Mouse (Mus musculus) brown adipose tissue, adult 24 weeks (tissue): ENCODE results near the gene Sema6c. TPM values are rescaled to one million over a fixed set of nuclear protein-coding genes. Genes with fewer than 3 reads are reported as not detected.
"Not testable (repeated sequence)": the region's sequence is repeated elsewhere in the genome, so short reads cannot be mapped to it uniquely, and the experiment has no call there.

Source experiments
- H3K27ac ChIP-seq: fragments of 200-500 bp; replicated peaks from 2 replicates; pipeline ENCODE4 v1.5.1; 2012; ENCODE audit warnings: low read depth, mild to moderate bottlenecking, low read length
- H3K4me1 ChIP-seq: fragments of 200-500 bp; 2 replicates; pipeline ENCODE4 v1.6.1; 2012; ENCODE audit warnings: low read length, mixed read lengths; ENCODE audit not compliant: control insufficient read depth, insufficient read depth, insufficient read length
- H3K4me3 ChIP-seq: fragments of 200-500 bp; 2 replicates; pipeline ENCODE4 v1.5.1; 2012; ENCODE audit warnings: low read depth, mild to moderate bottlenecking, low read length, moderate library complexity; ENCODE audit not compliant: insufficient read depth
- polyA plus RNA-seq: library from polyadenylated mRNA; stranded (reverse); fragments of >200 nt; gene quantifications from 2 replicates; pipeline ENCODE4 v1.2.4, GENCODE M21; 2012; ENCODE audit not compliant: missing spikeins, insufficient read depth, insufficient read length

The Sema6c gene
- 1.5 and 2.6 TPM in 2 replicates for polyA plus RNA-seq

- peaks cover 4% of the 10 kb centered on the region; the same call in 1 of the 2 replicates for H3K4me1 ChIP-seq
- H3K27ac ChIP-seq = no peak within 1 kb of the TSS
- H3K4me3 ChIP-seq = peak within 1 kb of the TSS; percentile 78
These were observed at the start of gene Sema6c for GRCm38 (mm10) chr3:95159987-95160963. TSS of gene Sema6c (plus strand) at chr3:95160457.

GRCm38 (mm10) chr3:95110911-95111726 lies 49.1 kb upstream of the Sema6c start, which contains the start of gene Vps72:
TSS of gene Vps72 (plus strand) at chr3:95111022.
- Histone ChIP-seq H3K27ac (peak within 1 kb of the TSS; percentile 95), H3K4me1 (no peaks in the 10 kb centered on the region; the same call in 1 of the 2 replicates), H3K4me3 (peak within 1 kb of the TSS; percentile 99)

- H3K27ac ChIP-seq = peak overlapping the region; percentile 78; the same call in 1 of the 2 replicates
- H3K4me1 ChIP-seq = no peaks in the 10 kb centered on the region; the same call in 1 of the 2 replicates
- H3K4me3 ChIP-seq = peak overlapping the region; percentile 30; the same call in 1 of the 2 replicates
These were observed 47.5 kb upstream of the Sema6c start for GRCm38 (mm10) chr3:95112760-95113159.

GRCm38 (mm10) chr3:95117751-95118150 lies 42.5 kb upstream of the Sema6c start:
- H3K27ac ChIP-seq = no peak overlapping the region
- peaks cover 3% of the 10 kb centered on the region; the same call in 1 of the 2 replicates for H3K4me1 ChIP-seq
- no peak overlapping the region for H3K4me3 ChIP-seq

- Histone ChIP-seq H3K4me3 (no peak overlapping the region), H3K27ac (peak overlapping the region; percentile 82), H3K4me1 (0 out of 2 replicates have a peak, but pooled peaks cover 3% of the 10 kb centered on the region)
These were observed 38.7 kb upstream of the Sema6c start for GRCm38 (mm10) chr3:95121580-95121979.

- Histone ChIP-seq H3K27ac (no peak within 1 kb of the TSS), H3K4me3 (no peak within 1 kb of the TSS), H3K4me1 (0 out of 2 replicates have a peak, but pooled peaks cover 3% of the 10 kb centered on the region)
These were observed 36.0 kb upstream of the Sema6c start, which contains the start of gene Tmod4 for GRCm38 (mm10) chr3:95124246-95124645. TSS of gene Tmod4 (plus strand) at chr3:95124476.

- Histone ChIP-seq H3K4me3 (no peak overlapping the region), H3K27ac (no peak overlapping the region), H3K4me1 (0 out of 2 replicates have a peak, but pooled peaks cover 3% of the 10 kb centered on the region)
These were observed 35.3 kb upstream of the Sema6c start for GRCm38 (mm10) chr3:95124972-95125371.

- Histone ChIP-seq H3K4me1 (peaks cover 4% of the 10 kb centered on the region), H3K4me3 (no peak overlapping the region), H3K27ac (no peak overlapping the region)
These were observed 31.0 kb upstream of the Sema6c start for GRCm38 (mm10) chr3:95129226-95129651.

- Histone ChIP-seq H3K4me3 (no peak overlapping the region), H3K27ac (no peak overlapping the region), H3K4me1 (peaks cover 4% of the 10 kb centered on the region)
These were observed 30.2 kb upstream of the Sema6c start for GRCm38 (mm10) chr3:95130081-95130480.

GRCm38 (mm10) chr3:95132389-95132788 lies 27.9 kb upstream of the Sema6c start:
- not testable (repeated sequence) for H3K27ac ChIP-seq, H3K4me1 ChIP-seq
- peak overlapping the region; percentile 70; the same call in 1 of the 2 replicates for H3K4me3 ChIP-seq

- Histone ChIP-seq H3K4me3 (peak overlapping the region; percentile 70), H3K4me1 (peaks cover 4% of the 10 kb centered on the region), H3K27ac (peak overlapping the region; percentile 78; the same call in 1 of the 2 replicates)
These were observed 27.1 kb upstream of the Sema6c start for GRCm38 (mm10) chr3:95133176-95133575.

- H3K4me1 ChIP-seq = peaks cover 4% of the 10 kb centered on the region
- peak within 1 kb of the TSS; percentile 78 for H3K27ac ChIP-seq
- H3K4me3 ChIP-seq = peak within 1 kb of the TSS; percentile 70
These were observed 26.6 kb upstream of the Sema6c start, which contains the start of the genes Scnm1 and Lysmd1 for GRCm38 (mm10) chr3:95133680-95134101. TSS of gene Scnm1 (minus strand) at chr3:95134011. TSS of gene Lysmd1 (plus strand) at chr3:95134088.

- H3K27ac ChIP-seq, H3K4me3 ChIP-seq, H3K4me1 ChIP-seq: not testable (repeated sequence)
These were observed 26.1 kb upstream of the Sema6c start for GRCm38 (mm10) chr3:95134133-95134532.

GRCm38 (mm10) chr3:95135023-95135422 lies 25.2 kb upstream of the Sema6c start:
- H3K4me1 ChIP-seq = peaks cover 4% of the 10 kb centered on the region
- H3K4me3 ChIP-seq = peak overlapping the region; percentile 49
- no peak overlapping the region for H3K27ac ChIP-seq
